Mouse (Mus musculus) urinary bladder, postnatal 25 days (tissue): ENCODE measurements around the gene Stx7.
"Not testable (repeated sequence)": the region's sequence is repeated elsewhere in the genome, so short reads cannot be mapped to it uniquely, and the experiment has no call there.

Experiments used
- DNase-seq: peaks from one replicate; pipeline ENCODE4 v3.0.0; 2022; ENCODE audit warnings: low spot score

Stx7 gene

GRCm38 (mm10) chr10:24149135-24149781, at the start of gene Stx7:
TSS of gene Stx7 (plus strand) at chr10:24149302.
- DNase-seq, result peak; percentile 93

- not testable (repeated sequence) for DNase-seq
These were observed 47.3 kb upstream of the Stx7 start, which contains the start of gene Taar8c for GRCm38 (mm10) chr10:24101812-24102211. TSS of gene Taar8c (minus strand) at chr10:24101912.

GRCm38 (mm10) chr10:24103299-24103698, 45.8 kb upstream of the Stx7 start:
- DNase-seq, result not testable (repeated sequence)

DNA sequence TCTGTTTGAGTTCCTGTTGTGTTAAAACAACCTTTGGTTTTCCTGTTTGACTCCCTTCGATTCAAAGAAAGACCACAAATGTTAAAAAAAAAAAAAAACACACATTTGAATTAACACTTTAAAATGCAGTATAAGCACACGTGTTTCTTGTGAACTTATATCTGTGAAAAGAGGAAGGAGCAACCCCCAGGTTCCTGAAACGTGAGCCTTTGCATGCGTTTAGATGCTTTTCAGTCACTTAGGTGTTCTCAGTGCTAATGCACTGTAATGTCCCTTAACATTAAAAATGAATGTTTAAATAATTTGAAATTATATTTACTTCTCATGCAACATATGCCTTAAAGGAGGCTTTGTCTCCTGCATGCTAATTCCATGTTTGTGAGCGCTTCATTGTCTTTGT, 41.4 kb upstream of the Stx7 start:
- no peak for DNase-seq

DNA sequence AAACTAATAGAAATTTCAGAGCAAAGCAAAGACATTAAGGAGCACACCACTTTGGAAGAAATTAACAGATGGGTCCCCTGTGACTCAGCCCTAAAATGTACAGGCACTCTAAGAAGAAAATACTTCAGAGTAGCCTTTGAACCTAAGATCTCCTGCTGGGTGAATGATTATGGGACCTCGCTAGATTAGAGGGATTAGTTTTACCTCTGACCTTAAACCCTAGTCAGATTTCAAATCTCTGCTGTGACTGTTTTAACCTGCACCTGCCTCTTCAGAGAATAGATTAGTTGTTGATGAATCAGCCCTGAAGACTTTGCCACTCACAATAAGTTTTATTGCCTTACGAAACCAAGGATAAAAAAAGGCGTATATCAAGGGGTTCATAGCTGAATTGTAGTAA, 40.9 kb upstream of the Stx7 start:
- DNase-seq, result no peak

GRCm38 (mm10) chr10:24109434-24109833, 39.7 kb upstream of the Stx7 start, which contains the start of gene Taar9:
TSS of gene Taar9 (minus strand) at chr10:24109534.
- DNase-seq, result not testable (repeated sequence)

DNA sequence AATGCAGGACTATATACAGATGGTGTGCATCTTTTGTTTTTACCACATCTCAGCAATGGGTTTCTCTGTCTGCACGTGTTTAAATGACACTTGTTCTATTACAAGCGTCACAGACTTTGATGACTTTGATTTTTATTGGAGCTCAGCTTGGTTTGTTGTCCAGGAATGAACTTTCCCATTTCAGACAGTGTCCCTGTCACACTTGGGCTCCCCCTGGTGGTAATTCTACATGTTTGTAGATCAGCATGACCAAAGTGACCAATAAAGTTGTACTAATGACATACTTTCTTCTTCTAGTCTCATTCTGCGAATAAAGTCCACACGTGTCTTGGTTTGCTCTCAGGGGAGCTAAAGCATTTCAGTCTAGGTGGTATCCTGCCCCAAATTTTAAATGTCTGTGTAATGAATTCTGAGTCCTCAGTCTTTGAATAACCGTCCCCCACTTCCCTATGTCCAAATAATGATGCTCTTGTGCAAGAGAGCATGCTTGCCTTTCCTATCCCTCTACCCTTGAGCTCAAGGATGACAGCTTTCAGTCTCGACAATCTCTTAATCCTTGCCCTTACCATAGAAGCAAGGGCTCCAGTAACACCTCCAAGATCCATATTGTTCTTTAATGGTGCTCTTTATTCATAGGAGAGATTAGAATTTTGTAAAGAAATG, 37.9 kb upstream of the Stx7 start:
- peak; percentile 49 for DNase-seq

- peak; percentile 48 for DNase-seq
These were observed 17.4 kb upstream of the Stx7 start for GRCm38 (mm10) chr10:24131451-24132262.

- DNase-seq, result no peak
These were observed 16.8 kb upstream of the Stx7 start for GRCm38 (mm10) chr10:24132273-24132672.

- DNase-seq, result no peak
These were observed 16.0 kb upstream of the Stx7 start for GRCm38 (mm10) chr10:24133132-24133531.

- no peak for DNase-seq
These were observed 14.9 kb upstream of the Stx7 start for GRCm38 (mm10) chr10:24134071-24134645.

DNA sequence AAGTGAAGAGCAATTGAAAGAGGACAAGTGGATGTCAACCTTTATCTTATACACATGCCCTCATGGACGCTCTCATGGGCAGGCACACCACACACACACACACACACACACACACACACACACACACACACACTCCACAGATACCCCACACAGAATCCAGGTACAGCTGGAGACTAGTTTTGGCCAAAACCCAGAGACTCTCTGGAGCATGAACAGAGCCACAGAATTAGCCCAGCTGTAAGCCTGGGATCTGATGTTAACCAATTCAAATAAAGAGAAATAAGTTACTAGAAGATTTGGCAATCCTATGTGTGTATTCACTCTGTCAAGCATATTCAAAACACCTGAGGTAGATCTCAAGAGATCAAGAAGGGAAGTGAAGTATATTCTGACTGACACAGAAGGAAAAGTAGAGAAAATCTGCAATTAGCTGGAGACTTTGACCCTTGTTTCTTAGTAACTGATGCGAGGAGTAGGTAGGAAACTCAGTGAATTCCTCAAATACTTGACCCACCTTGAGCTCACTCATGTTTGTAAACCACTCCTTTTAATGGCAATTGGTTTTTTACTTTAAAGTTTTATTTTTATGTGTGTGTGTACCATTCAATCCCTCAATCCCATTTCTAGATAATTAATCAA, 10.4 kb upstream of the Stx7 start:
- no peak for DNase-seq

DNA sequence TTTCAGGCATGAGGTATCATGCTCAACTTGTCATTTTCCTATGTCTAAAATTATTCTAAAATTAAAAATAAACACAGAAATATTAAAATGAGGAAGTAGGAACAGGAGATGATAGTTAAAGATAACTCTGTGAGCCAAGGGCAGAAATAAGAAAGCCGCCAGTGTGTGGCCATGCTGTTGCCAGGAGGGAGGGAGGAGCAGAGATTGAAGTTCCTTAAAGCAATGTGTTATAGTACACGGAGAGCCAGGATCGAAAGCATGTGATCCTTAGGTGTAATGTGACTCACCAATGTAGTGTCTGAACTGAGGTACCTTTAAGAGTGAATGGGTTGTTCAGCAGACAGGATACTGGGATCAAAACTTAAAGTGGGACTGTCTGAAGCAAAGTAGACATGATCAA, 6.4 kb upstream of the Stx7 start:
- no peak for DNase-seq

DNA sequence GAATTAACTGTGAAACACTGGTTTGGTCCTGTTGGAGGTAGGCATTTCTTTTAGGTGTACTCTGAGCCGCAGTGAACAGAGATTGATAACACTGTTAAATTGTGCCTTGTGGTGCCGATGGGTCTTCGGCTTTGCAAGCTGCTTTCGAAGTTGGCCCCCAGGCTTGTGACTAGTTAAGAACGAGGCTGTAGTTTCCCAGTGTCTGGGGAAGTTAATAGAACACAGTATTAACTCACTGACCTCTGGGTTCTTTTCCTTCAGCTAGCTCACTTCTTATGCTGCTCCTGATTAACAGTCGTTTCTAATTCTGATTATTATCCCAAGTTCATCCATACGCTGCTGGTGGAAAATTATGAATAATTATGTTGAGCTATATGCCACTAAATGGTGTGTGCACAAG, 984 bp downstream of the Stx7 start:
- no peak for DNase-seq

GRCm38 (mm10) chr10:24158470-24159254, 9.6 kb downstream of the Stx7 start:
- DNase-seq, result no peak

DNA sequence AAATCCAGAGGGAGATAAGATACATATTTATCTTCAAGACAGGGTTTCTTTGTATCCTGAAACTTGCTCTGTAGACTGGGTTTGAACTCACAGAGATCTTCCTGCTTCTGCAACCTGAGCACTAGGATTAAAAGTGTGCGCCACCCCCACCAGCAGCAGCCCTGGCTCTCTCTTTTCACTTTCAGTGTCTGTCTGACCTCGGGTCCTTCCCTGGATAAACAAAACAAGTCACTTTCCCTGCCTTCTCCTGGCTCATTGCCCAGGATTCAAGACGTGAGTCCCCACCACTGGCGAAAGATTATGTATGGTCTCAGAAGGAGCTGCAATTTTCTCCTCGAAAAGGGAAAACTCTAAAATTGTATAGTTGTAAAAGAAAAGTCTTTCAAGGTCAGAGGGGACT, 10.5 kb downstream of the Stx7 start:
- no peak for DNase-seq

DNA sequence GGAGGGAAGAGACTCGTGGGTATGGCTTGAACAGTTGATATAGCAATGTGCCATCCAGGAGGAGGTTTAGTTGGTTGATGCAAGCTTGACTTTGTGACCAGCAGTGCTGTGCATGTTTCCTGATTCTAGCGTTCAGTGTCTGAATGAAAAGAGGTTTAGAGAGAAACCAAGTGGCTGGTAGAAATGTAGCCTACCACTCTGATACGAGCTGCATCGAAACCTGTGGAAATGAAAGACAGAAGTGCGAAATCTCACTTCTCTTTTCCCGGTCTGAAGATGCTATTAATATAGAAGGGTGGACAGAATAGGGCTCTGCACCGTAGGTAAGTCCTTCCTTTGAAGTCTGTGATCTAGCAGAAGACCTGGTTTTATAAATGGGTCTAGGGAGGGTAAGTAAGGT, 11.2 kb downstream of the Stx7 start:
- DNase-seq, result no peak

GRCm38 (mm10) chr10:24164137-24164908, 15.2 kb downstream of the Stx7 start:
- peak; percentile 19 for DNase-seq

DNA sequence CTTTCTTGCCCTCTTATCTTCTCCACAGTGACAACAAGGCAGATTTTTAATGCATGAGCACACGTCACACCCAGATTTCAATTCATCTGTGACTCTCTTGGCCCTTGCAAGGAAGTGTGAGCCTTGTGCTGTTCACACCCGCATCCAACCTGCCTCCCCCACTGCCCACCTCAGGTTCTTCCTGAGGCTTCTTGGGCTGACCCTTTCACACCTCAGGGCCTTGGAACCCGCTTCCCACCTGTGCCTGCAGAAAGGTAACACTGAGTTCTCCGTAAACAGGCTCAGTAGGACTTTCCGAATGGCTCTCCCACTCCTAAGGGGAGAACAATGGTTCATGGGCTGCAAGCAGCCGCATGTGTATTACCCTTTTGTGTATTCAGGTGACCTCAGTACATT, 15.8 kb downstream of the Stx7 start:
- DNase-seq, result no peak

DNA sequence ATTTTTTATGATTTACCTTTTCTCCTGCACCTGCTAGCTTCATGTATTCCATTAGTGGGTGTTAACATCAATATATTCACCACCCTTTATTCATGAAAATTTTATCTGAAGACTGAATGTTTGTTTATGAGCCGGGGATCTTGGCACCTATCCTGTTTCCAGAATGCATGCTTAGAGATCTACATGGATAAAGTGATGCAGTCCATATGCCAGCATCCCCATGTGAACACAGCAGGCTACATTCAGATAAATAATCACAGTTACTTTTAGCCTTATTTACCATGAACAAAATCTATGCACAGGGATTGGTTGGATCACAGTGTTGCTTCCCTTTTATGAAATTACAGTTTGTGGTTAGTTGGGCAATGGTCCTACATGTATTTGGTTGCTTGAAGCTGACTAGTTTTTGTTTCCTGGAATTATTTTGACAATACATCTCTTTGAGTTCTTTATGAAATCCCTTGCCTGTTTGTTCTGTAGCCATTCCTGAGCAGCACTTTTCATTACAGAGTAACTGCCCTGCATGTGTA, 16.5 kb downstream of the Stx7 start:
- no peak for DNase-seq
